Mouse (Mus musculus) bone marrow macrophage, adult 2 months (primary cell): ENCODE measurements around the gene Mysm1.

Source experiments
- CTCF ChIP-seq: IDR thresholded peaks from 2 replicates; pipeline ENCODE4 v1.5.1; 2012; ENCODE audit warnings: low read depth, mild to moderate bottlenecking, low read length, moderate library complexity
- POLR2A ChIP-seq: IDR thresholded peaks from 2 replicates; pipeline ENCODE4 v1.6.1; 2012; ENCODE audit warnings: mild to moderate bottlenecking, low read depth, low read length, borderline replicate concordance

DNA sequence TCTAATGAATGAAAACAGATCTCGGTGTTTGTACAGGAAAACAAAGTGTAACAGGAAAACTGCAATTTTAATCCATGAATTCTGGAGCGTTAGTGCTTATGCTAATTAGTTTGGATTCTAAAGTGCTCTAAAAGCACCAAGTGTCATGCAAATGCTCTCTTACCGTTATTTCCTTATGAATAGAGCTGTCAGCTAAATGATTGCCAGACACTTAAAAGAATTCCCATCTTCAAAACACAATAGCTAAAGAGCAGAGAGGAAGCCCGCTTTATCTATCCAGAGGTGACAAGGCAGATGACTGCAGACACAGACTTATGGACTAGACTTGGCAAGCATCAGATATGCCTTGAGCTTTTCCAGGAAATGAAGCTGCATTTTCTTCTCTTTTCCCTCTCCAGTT lies 8.8 kb upstream of the Mysm1 start:
- TF ChIP-seq CTCF (no peak), POLR2A (no peak)
